Mouse (Mus musculus) layer of hippocampus, adult 2 months (tissue): ENCODE results near the gene Slit3. TPM values are rescaled to one million over a fixed set of nuclear protein-coding genes. Genes with fewer than 3 reads are reported as not detected.

Experiments used
- DNase-seq, 2 experiments: peaks; one replicate each; pipeline ENCODE4 v3.0.0; 2022; ENCODE audit warnings: low spot score in 2 of 2
- H3K27ac ChIP-seq: fragments of 200-600 bp; 2 replicates; pipeline ENCODE4 v1.8.1; 2022
- H3K4me3 ChIP-seq: fragments of 200-600 bp; 2 replicates; pipeline ENCODE4 v1.8.1; 2022; ENCODE audit warnings: mild to moderate bottlenecking
- CTCF ChIP-seq: fragments of 200-600 bp; conservative IDR thresholded peaks from 2 replicates; pipeline ENCODE4 v1.8.1; 2022; ENCODE audit warnings: antibody characterized with exemption, mild to moderate bottlenecking, moderate library complexity
- total RNA-seq, 2 experiments: library from RNA; stranded (reverse); gene quantifications; 2 replicates each; pipeline ENCODE4 v1.2.3; 2021

The Slit3 gene
- total RNA-seq, 2 experiments from 2014 or later: 98.9 to 106 TPM

GRCm38 (mm10) chr11:35512686-35513085, 391.7 kb downstream of the Slit3 start:
- no peak for DNase-seq
- no peak for TF ChIP-seq CTCF
- no peak overlapping the region for H3K4me3 ChIP-seq
- H3K27ac ChIP-seq: 0 out of 2 replicates have a peak overlapping the region, but pooled peaks have one; percentile 23

DNA sequence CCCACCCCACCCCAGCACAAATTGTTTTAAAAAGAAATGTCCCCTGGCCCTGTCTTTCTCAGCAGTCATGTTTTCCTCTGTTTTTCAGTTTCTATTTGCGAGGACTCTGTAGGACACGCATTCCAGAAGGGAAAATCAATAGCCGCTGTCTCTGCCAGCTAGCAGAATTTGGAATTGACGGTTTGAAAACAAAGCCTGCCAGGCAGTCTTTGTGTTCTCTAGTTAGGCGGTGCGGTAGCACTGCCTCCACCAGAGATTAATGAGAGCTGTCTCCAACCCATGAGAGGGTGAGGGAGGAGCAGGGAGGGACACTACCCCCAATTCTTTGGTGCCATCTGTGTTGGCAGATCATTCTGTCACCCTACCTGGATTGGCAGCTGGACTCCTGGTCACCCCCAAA, 392.3 kb downstream of the Slit3 start:
- TF ChIP-seq CTCF: no peak
- Histone ChIP-seq H3K27ac (0 out of 2 replicates have a peak overlapping the region, but pooled peaks have one; percentile 23), H3K4me3 (no peak overlapping the region)
- DNase-seq: no peak

DNA sequence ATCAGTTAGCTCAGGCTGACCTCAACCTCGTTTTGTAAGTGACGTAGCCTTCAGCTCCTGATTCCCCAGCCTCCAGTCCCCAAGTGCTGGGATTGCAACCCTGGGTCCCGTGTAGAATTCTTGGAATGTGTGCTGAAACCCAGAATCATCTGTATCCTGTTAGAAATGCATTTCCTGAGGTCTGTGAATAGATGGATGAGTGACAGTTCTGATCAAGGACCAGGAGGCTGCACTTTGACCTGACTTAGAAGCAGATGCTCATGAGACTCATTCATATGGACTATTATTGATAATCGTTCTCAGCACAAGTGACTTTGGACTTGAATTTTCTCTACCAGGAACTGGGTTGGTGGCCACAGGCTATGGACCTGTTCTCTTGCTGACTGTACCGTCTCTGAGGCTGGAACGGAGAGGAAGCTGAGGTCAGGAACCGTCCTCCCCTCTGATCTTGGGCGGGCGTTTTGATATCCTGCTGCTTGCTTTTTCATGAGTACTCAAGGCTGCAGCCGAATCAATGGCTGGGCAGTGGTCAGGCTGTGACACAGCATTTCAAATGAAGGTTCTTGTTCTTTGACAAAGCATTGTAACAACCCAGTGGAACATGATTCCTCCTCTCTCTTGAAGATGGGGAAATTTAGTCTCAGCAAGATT, 401.9 kb downstream of the Slit3 start:
- Histone ChIP-seq H3K4me3 (no peak overlapping the region), H3K27ac (no peak overlapping the region)
- no peak for TF ChIP-seq CTCF
- DNase-seq: no peak

DNA sequence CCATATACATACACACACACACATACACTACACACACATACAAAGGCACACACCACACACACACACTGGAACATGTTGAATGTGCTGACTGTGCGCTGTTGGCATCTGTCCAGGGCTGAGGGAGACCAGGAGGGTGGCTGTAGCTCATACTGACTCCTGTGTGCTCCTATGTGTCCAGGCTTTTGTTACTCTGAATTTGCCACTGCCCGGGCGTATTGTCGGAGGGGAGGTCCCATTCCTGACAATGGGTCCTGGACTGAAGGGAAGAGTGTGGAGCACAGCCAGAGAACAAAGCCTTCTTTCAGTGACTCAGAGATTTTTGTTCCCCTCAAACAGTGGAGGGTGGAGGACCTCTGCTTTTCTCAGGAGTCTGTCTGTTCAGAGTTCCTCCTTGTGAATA, 402.7 kb downstream of the Slit3 start:
- no peak for TF ChIP-seq CTCF

GRCm38 (mm10) chr11:35526219-35526762, 405.3 kb downstream of the Slit3 start:
- TF ChIP-seq CTCF: no peak
- no peak overlapping the region for H3K27ac ChIP-seq
- no peak for DNase-seq
- H3K4me3 ChIP-seq: no peak overlapping the region

More for the DNA sequence above, 402.7 kb downstream of the Slit3 start:
- DNase-seq: no peak
- no peak overlapping the region for H3K4me3 ChIP-seq
- H3K27ac ChIP-seq: no peak overlapping the region

GRCm38 (mm10) chr11:35527816-35528462, 406.9 kb downstream of the Slit3 start:
- TF ChIP-seq CTCF: 0 out of 2 replicates have a peak, but pooled peaks have one; percentile 7
- Histone ChIP-seq H3K4me3 (no peak overlapping the region), H3K27ac (no peak overlapping the region)
- peak in 1 of 2 experiments; percentile 64 for DNase-seq

GRCm38 (mm10) chr11:35535027-35535426, 414.0 kb downstream of the Slit3 start:
- no peak for DNase-seq
- no peak overlapping the region for H3K4me3 ChIP-seq
- no peak overlapping the region for H3K27ac ChIP-seq
- TF ChIP-seq CTCF: no peak

- DNase-seq: no peak
- no peak for TF ChIP-seq CTCF
- Histone ChIP-seq H3K27ac (no peak overlapping the region), H3K4me3 (no peak overlapping the region; the same call in 1 of the 2 replicates)
These were observed 416.4 kb downstream of the Slit3 start for GRCm38 (mm10) chr11:35537128-35538088.

DNA sequence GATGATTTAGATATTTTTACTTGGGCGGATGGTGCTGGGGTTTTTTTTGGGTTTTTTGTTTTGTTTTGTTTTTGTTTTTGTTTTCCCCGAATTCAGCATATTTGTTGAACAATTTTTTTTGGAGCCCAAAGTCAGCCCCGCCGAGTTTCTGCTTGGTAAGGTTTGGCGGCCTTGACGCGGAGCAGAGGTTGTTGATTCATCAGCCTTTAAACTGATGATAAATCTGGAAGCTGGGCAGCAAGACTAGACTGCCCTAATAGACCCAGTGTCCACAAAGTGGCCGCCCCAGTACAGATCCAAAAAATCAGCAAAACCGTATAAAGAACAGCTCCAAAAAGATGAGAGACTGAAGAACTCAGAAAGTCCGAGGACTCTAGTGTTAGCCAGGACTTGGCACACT, 421.7 kb downstream of the Slit3 start:
- H3K27ac ChIP-seq: no peak overlapping the region
- H3K4me3 ChIP-seq: no peak overlapping the region
- no peak for DNase-seq
- TF ChIP-seq CTCF: no peak

- no peak for DNase-seq
- Histone ChIP-seq H3K4me3 (peak overlapping the region; percentile 17; the same call in 1 of the 2 replicates), H3K27ac (no peak overlapping the region)
- no peak for TF ChIP-seq CTCF
These were observed 423.4 kb downstream of the Slit3 start for GRCm38 (mm10) chr11:35544112-35545064.

GRCm38 (mm10) chr11:35546081-35546822, 425.2 kb downstream of the Slit3 start:
- no peak for DNase-seq
- TF ChIP-seq CTCF: no peak
- no peak overlapping the region for H3K27ac ChIP-seq
- no peak overlapping the region for H3K4me3 ChIP-seq
